Mouse (Mus musculus) limb, embryonic 11.5 days (tissue): ENCODE data around the gene Klrb1c. TPM values are rescaled to one million over a fixed set of nuclear protein-coding genes. Genes with fewer than 3 reads are reported as not detected.

Source experiments
- polyA plus RNA-seq: library from polyadenylated mRNA; unstranded; fragments of >200 nt; fragmentation: Nextera tagmentation; extraction: Ambion mirVana; gene quantifications from 2 replicates; pipeline ENCODE4 v1.2.1, GENCODE M21; 2014

Gene Klrb1c
- polyA plus RNA-seq, 1 experiment from 2014 or later: not detected

Other genes with a start within 250 kb of the Klrb1c start
- gene A2ml1, start 207.6 kb downstream of the Klrb1c start, polyA plus RNA-seq: not detected in 2 replicates
- not detected in 2 replicates for gene Klrb1a, start 165.7 kb downstream of the Klrb1c start, polyA plus RNA-seq
- not detected in 2 replicates for gene Clec2h, start 126.8 kb downstream of the Klrb1c start, polyA plus RNA-seq
- not detected in 2 replicates for gene Klrb1, start 66.2 kb downstream of the Klrb1c start, polyA plus RNA-seq
- not detected in 2 replicates for gene Gm44511, start 37.1 kb upstream of the Klrb1c start, polyA plus RNA-seq
- not detected in 2 replicates for gene Klrb1b, start 37.1 kb upstream of the Klrb1c start, polyA plus RNA-seq
- gene Clec2i, start 98.4 kb upstream of the Klrb1c start, polyA plus RNA-seq: not detected in 2 replicates
- 0.58 and 0.96 TPM in 2 replicates for gene BC035044, start 101.9 kb upstream of the Klrb1c start, polyA plus RNA-seq
- not detected in 2 replicates for gene Clec2g, start 145.2 kb upstream of the Klrb1c start, polyA plus RNA-seq